Mouse (Mus musculus): Measurements from ENCODE around the gene Samd9l. TPM values are rescaled to one million over a fixed set of nuclear protein-coding genes. Genes with fewer than 3 reads are reported as not detected.
"Not testable (repeated sequence)": the region's sequence is repeated elsewhere in the genome, so short reads cannot be mapped to it uniquely, and the experiment has no call there.

The Samd9l gene
- polyA plus RNA-seq, 1 experiment, result 0.08 TPM

DNA sequence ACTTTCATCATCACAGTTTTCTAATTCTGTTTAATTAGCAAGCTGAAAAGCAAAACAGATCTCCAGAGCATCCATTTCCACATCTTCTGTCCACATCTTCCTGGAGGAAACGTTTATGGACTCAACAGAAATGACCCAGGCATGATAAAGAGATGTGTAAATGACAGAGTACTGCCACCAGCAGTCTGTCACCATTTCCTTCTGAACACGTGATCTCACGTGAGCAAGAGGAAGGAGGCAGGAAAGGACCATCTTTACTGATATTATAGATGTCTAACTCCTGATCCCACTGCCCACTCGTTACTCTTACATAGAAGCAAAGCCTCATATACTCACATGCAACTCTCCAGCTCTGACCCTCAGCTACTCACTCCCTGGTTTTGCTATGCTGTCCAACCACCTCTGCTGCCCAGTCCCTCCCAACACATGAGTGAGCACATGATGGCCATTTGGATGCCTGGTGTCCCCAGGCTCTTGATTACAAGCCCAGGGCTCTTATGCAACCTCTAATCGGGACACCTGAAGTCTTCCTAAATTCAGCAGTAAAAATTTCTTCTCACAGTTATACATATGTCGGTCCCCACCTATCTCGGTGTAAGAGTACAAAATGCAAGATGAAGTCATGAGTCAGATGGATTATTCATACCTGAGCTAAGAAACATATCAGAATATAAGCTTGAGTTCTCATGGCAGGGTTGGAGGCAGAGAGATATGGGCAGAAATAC is 2.0 kb downstream of the Samd9l start:
- not testable (repeated sequence) for H3K27me3 ChIP-seq (ENCODE audit: control insufficient read depth, insufficient read depth, insufficient read length); H3K79me2 ChIP-seq (ENCODE audit: control insufficient read depth, insufficient read depth); H3K36me3 ChIP-seq (ENCODE audit: control insufficient read depth, insufficient read depth); H3K79me3 ChIP-seq (ENCODE audit: low read depth); H3ac ChIP-seq (ENCODE audit: control insufficient read depth, insufficient read length, low read depth); H3K4me3 ChIP-seq (ENCODE audit: insufficient read depth, poor library complexity, severe bottlenecking)

DNA sequence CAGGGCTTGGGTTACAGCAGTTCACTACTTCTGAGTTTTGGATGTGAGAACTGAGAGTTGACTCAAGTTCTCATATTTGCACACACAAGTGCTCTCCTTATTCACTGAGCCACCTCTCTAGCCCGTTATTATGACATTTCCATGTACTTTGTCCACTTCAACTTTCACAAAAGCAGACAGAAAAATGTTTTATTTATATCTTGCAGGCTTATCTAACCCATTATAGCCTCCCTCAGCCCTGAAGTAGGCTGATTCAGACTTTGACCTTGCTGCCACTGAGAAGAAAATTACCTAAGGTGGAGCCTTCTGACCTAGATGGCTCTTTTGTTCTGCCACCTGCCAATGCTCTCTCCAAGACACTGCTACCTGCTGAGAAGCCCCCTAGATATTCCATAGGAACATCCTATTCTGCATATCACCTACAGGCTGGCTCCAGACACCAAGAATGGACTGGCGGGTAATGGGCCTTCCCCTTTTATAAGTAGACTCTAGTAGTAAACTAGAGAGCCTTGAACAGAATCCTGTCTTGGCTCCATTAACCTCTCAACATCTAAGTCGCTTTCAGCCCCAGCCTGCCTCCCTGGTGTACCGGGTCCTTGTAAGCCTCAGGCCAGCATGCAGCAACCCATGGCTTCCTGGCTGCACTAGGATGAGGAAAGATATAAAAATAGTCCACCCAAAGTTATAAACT is 3.3 kb downstream of the Samd9l start:
- H3K79me3 ChIP-seq (ENCODE audit: low read depth); H3K79me2 ChIP-seq (ENCODE audit: control insufficient read depth, insufficient read depth): not testable (repeated sequence)

DNA sequence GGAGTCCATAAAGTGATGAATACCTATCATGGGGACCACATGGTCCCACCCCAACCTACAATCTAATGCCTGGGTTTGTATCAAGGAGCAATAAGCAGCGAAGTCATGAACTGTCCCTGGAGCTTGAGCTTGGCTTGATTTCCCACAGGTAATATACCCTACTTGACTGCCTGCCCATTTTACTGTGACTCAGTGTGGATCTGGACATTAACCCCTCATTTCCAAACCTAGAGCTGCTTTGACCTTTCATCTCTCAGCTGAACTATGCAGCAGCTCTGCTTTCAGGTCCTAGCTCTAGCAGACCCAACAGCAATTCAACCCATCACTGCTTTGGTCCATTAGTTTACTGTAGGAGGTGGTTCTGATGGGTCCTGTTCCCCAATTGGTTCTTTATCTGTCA is 9.4 kb downstream of the Samd9l start:
- no peaks in the 10 kb centered on the region for H3K27me3 ChIP-seq (ENCODE audit: control insufficient read depth, insufficient read depth, insufficient read length)
- no peaks in the 10 kb centered on the region for H3K79me2 ChIP-seq (ENCODE audit: control insufficient read depth, insufficient read depth)
- H3K79me3 ChIP-seq (ENCODE audit: low read depth), result no peaks in the 10 kb centered on the region
- no peak overlapping the region for H3K4me3 ChIP-seq (ENCODE audit: insufficient read depth, poor library complexity, severe bottlenecking)
- no peak overlapping the region for H3ac ChIP-seq (ENCODE audit: control insufficient read depth, insufficient read length, low read depth)
- no peaks in the 10 kb centered on the region for H3K36me3 ChIP-seq (ENCODE audit: control insufficient read depth, insufficient read depth)
- TF ChIP-seq CTCF (IDR thresholded peaks at IDR 0.05; ENCODE audit: control insufficient read depth, insufficient read depth, insufficient read length), result no peak
- TF ChIP-seq MYOG (IDR thresholded peaks at IDR 0.05; ENCODE audit: control insufficient read depth, extremely low read depth, insufficient read length), result no peak
- TF ChIP-seq MYOD1 (IDR thresholded peaks at IDR 0.05; ENCODE audit: control insufficient read depth, insufficient read length, low read depth), result no peak
- no peak for TF ChIP-seq CEBPB (IDR thresholded peaks at IDR 0.05; ENCODE audit: low read depth)
- TF ChIP-seq MAX (IDR thresholded peaks at IDR 0.05), result no peak
- TF ChIP-seq USF1 (IDR thresholded peaks at IDR 0.05; ENCODE audit: low read depth), result no peak
- no peak for TF ChIP-seq FOSL1 (IDR thresholded peaks at IDR 0.05; ENCODE audit: insufficient read depth, low read length, poor library complexity, severe bottlenecking)

More for the DNA sequence above, 3.3 kb downstream of the Samd9l start:
- not testable (repeated sequence) for H3ac ChIP-seq (ENCODE audit: control insufficient read depth, insufficient read length, low read depth); H3K27me3 ChIP-seq (ENCODE audit: control insufficient read depth, insufficient read depth, insufficient read length); H3K36me3 ChIP-seq (ENCODE audit: control insufficient read depth, insufficient read depth); H3K4me3 ChIP-seq (ENCODE audit: insufficient read depth, poor library complexity, severe bottlenecking)

DNA sequence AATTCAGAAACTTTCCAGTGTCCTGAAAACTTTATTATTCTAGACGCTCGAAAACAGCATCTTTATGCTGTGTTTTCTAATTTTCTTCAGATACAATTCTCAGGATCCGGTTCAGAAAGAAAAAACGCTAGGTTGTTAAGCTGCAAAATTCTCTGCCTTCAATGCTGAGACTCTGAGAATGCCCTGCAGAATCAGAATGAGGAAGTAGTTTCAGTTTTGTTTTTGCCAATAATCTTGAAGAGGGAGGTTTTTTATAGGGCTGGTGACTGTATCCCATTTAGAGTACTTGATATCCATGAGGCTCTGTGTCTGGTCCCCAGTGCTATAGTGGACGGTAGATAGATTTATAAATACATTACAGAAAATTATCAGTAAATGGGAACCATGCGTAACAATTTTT is 12.8 kb downstream of the Samd9l start:
- H3K36me3 ChIP-seq (ENCODE audit: control insufficient read depth, insufficient read depth), result no peaks in the 10 kb centered on the region
- H3K79me3 ChIP-seq (ENCODE audit: low read depth), result no peaks in the 10 kb centered on the region
- H3K79me2 ChIP-seq (ENCODE audit: control insufficient read depth, insufficient read depth), result no peaks in the 10 kb centered on the region
- no peaks in the 10 kb centered on the region for H3K27me3 ChIP-seq (ENCODE audit: control insufficient read depth, insufficient read depth, insufficient read length)
- TF ChIP-seq FOSL1 (IDR thresholded peaks at IDR 0.05; ENCODE audit: insufficient read depth, low read length, poor library complexity, severe bottlenecking), result no peak
- no peak for TF ChIP-seq MYOG (IDR thresholded peaks at IDR 0.05; ENCODE audit: control insufficient read depth, extremely low read depth, insufficient read length)
- TF ChIP-seq CTCF (IDR thresholded peaks at IDR 0.05; ENCODE audit: control insufficient read depth, insufficient read depth, insufficient read length), result no peak
- TF ChIP-seq CEBPB (IDR thresholded peaks at IDR 0.05; ENCODE audit: low read depth), result no peak
- TF ChIP-seq MAX (IDR thresholded peaks at IDR 0.05), result no peak
- TF ChIP-seq MYOD1 (IDR thresholded peaks at IDR 0.05; ENCODE audit: control insufficient read depth, insufficient read length, low read depth), result no peak
- no peak for TF ChIP-seq USF1 (IDR thresholded peaks at IDR 0.05; ENCODE audit: low read depth)
- no peak overlapping the region for H3K4me3 ChIP-seq (ENCODE audit: insufficient read depth, poor library complexity, severe bottlenecking)
- H3ac ChIP-seq (ENCODE audit: control insufficient read depth, insufficient read length, low read depth), result no peak overlapping the region

DNA sequence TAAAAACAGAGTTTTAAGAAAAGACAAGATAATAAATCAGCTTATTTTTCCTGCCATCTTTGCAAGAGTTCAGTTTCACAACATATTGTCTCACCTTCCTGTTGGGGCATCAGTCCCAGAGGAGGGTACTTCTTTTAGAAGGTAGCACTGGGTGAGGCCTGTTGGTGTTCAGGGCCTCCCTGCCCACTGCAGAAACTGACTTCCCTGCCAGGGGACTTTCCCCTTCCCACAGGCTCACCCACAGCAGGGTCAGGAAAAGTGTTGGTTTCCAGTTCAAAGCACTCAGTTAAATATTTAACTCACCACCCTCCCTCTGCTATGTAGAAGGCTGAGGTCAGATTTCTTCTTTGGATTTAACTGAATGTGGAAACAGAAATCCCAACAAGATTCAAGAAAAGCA is 14.6 kb downstream of the Samd9l start:
- not testable (repeated sequence) for H3K36me3 ChIP-seq (ENCODE audit: control insufficient read depth, insufficient read depth); H3K79me3 ChIP-seq (ENCODE audit: low read depth); H3ac ChIP-seq (ENCODE audit: control insufficient read depth, insufficient read length, low read depth); H3K79me2 ChIP-seq (ENCODE audit: control insufficient read depth, insufficient read depth); H3K27me3 ChIP-seq (ENCODE audit: control insufficient read depth, insufficient read depth, insufficient read length); H3K4me3 ChIP-seq (ENCODE audit: insufficient read depth, poor library complexity, severe bottlenecking)

DNA sequence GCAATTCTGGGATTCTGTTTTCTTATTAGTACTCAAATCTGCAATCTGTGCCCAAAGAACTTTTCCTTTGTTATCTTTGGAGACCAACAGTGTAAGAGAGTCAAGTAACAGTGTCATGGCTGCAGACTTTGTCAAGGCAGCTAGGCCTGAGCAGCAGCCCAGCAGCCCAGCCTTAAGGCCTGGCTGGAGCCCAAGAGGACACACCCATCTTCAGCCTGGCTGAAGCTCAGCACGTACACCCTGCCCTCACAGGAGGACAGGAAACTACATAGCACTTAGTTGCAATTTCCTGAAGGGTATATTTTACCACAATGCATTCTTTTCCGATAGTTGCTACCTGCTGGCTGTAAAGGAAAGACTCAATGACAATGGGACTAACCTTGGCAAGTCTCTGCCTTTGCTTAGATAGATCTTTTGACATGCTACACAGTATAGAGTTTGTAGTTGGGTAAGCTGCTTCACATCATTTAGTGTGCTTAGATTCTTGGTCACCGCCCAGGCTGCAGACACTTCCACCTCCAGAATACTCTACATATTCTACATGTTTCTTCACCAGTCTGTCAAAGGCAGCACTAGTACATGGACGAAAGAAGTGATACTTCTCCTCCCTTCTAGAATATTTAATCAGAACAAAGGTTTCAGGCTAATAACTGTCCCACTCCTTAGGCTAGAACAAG is 15.1 kb downstream of the Samd9l start:
- not testable (repeated sequence) for H3K79me3 ChIP-seq (ENCODE audit: low read depth); H3ac ChIP-seq (ENCODE audit: control insufficient read depth, insufficient read length, low read depth); H3K79me2 ChIP-seq (ENCODE audit: control insufficient read depth, insufficient read depth)

More for the DNA sequence above, 15.1 kb downstream of the Samd9l start:
- H3K27me3 ChIP-seq (ENCODE audit: control insufficient read depth, insufficient read depth, insufficient read length); H3K36me3 ChIP-seq (ENCODE audit: control insufficient read depth, insufficient read depth); H3K4me3 ChIP-seq (ENCODE audit: insufficient read depth, poor library complexity, severe bottlenecking): not testable (repeated sequence)
